Mouse (Mus musculus) thymus, postnatal 25 days (tissue): ENCODE measurements around the gene Thsd4.

Source experiments
- DNase-seq: peaks from one replicate; pipeline ENCODE4 v3.0.0; 2022

Gene Thsd4

GRCm38 (mm10) chr9:60454406-60455076, 67.3 kb downstream of the Thsd4 start:
- DNase-seq, result no peak

GRCm38 (mm10) chr9:60449498-60449897, 72.3 kb downstream of the Thsd4 start:
- no peak for DNase-seq

DNA sequence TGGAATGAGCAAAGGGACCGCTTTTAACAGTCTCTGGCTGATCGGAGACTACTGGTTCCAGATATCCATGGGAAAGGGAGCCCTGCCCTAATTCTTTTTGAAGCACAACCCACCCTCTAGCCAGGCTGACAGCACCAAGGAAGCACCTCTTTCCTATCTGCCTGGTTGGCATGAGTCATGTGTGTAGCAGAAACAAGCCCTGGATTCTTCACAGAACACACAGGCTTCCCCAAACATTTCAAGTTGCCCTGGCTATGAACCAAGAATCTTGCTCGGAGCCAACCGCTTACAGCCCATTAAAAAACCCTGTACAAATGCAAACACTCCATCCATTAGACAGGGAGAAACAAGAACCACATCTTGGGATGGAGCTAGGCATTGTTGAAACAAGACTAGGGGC, 76.0 kb downstream of the Thsd4 start:
- DNase-seq, result no peak

GRCm38 (mm10) chr9:60441274-60441902, 80.5 kb downstream of the Thsd4 start:
- DNase-seq, result no peak

- no peak for DNase-seq
These were observed 81.3 kb downstream of the Thsd4 start for GRCm38 (mm10) chr9:60440506-60440905.

GRCm38 (mm10) chr9:60436246-60436645, 85.6 kb downstream of the Thsd4 start:
- DNase-seq, result no peak

GRCm38 (mm10) chr9:60434093-60434492, 87.8 kb downstream of the Thsd4 start:
- DNase-seq, result no peak

DNA sequence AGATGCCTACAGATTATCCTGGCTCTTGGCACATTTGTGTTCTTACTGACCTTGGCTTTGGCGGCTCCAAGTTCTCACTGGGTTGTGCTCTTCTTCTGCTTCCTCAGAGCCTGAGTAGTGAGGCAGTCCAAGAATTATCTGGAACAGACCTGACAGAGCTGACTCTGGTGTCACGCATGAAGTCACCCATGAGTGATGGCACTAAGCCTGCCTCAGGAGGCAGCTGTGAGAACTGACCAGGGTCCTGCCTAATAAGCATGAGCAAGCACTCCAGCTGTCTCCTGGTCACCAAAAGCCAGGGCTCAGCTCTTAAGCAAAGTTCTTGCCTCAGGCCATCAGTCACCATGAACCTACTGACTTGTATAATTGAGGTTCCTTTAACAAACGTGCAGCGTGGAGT, 89.9 kb downstream of the Thsd4 start:
- no peak for DNase-seq

GRCm38 (mm10) chr9:60430017-60430416, 91.8 kb downstream of the Thsd4 start:
- no peak for DNase-seq

GRCm38 (mm10) chr9:60414076-60414755, 107.6 kb downstream of the Thsd4 start:
- DNase-seq, result no peak

DNA sequence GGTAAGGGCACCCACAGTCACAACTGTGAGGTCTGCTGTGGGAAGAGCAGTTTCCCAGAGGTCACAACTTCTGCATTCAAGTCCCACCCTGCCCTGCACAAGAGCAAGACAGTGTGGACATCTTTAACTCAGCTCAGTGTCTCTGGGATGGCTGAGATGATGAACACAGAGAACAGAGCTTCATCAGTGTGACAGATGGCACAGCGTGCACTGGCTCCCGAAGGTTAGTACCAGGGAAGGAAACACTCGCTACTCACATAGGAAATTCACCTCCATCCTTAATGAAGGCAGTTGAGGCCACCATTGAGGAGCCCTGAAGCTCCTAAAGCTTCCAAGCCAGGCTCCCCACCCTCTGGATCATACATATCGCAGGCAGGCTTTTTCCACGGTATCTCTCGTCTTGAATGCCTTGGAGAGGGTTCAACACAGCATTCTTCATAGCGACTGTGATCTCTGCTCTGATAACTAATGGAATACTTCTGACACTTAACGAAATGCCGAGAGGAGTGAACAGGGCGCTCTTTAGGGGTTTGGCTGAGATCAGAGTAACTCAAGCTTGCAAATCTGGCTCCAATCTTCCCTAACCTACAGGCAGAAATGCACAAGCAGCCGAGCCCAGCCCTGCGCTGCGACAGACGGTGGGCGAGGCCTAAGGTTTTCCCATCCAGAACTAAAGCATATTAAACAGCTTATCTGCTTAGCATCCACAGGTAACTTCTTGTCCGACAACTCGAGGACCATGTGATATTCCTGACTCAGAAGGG, 110.8 kb downstream of the Thsd4 start:
- DNase-seq, result no peak

DNA sequence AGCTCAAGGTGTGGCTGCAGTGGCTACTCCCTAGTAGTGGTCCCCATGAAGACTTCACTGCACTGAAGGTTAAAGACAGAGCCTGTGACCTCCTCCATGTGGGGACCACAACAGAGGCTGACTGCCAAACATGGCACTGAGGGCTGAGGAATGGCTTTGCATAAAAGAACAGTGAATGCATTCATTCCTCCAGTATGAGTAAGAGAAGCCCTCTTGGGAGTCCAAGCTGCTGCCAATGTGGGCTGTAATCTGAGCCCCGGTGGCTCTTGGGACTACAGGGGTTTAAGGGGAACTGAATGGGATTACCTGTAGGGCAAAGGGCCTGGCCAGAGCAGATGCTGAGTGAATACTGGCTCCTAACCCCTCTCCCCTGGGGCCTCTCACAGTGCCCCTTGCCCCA, 114.5 kb downstream of the Thsd4 start:
- DNase-seq, result no peak

DNA sequence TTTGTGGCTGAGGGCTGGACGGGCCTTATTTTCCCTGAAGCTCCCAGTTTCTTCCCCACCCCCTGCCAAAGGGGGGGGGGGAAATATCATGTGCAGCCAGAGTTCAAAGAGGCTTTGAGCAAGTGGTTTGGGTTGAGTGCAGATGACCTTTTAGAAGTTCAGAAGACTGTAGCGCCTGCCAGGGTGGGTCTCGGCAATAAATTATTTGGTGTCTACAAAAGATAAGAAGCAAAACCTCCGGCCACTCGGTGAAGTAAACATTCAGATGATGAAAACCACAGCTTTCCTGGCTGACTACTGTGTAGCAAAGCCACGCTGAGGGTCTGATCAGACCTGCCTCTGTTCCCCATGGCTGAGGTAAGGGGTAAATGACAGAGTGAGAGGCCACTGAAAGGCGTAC, 116.1 kb downstream of the Thsd4 start:
- no peak for DNase-seq

GRCm38 (mm10) chr9:60402681-60403080, 119.2 kb downstream of the Thsd4 start:
- DNase-seq, result no peak

DNA sequence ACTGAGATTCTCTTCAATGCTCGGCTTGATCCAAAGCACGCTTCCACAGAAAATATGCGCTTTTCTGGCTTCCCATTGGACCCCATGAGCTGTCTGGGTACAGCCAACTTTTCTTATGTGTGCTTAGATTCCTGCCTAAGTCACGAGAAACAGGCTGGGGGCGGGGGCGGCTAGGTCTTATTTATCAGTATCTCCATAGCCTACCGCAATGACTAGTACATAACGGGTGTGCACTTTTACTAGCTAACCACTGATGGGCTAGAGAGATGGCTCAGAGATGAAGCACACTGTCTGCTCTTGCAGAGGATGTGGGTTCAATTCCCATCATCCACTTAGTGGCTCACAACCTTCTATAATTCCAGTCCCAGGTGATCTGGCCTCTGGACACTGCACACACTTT, 121.8 kb downstream of the Thsd4 start:
- no peak for DNase-seq

- no peak for DNase-seq
These were observed 123.8 kb downstream of the Thsd4 start for GRCm38 (mm10) chr9:60398073-60398472.

- DNase-seq, result no peak
These were observed 125.8 kb downstream of the Thsd4 start for GRCm38 (mm10) chr9:60396096-60396495.

GRCm38 (mm10) chr9:60392916-60393315, 128.9 kb downstream of the Thsd4 start:
- no peak for DNase-seq

DNA sequence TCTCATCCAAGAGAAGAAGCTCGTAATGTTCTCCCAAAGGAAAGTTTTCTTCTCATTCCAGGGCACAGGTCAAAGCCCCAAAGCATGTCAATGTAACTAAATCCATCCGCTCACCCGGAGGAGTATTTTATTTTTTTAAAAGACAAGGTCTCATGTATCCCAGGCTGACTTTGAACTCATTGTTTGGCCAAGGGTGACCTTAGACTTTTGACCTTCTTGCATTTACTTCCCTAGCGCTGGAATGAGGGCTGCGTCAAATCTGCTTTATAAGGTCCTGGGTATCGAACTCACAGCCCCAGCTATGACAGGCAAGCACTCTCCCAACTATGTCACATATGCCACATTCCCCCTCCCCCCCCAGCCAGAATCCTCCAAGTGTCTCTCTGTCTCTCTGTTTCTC, 137.1 kb downstream of the Thsd4 start:
- no peak for DNase-seq

GRCm38 (mm10) chr9:60382941-60383340, 138.9 kb downstream of the Thsd4 start:
- DNase-seq, result no peak

- no peak for DNase-seq
These were observed 139.3 kb downstream of the Thsd4 start for GRCm38 (mm10) chr9:60382526-60382925.

DNA sequence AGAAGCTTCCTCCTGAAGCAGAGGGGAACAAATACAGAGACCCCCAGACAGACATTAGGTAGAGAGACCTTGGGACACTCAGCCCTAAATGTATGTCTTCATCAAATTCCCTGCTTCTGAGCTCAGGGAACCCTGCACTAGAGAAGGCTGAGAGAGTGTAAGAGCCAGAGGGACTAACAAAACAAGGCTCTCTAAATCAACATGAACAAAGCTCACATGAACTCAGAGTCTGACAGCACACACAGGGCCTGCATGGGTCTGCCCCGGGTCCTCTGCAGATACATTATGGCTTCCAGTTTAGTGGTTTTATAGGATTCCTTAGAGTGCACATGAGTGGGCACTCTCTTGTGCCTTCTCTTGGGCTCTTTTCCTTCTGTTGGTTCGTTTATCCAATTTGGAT, 140.8 kb downstream of the Thsd4 start:
- DNase-seq, result no peak

DNA sequence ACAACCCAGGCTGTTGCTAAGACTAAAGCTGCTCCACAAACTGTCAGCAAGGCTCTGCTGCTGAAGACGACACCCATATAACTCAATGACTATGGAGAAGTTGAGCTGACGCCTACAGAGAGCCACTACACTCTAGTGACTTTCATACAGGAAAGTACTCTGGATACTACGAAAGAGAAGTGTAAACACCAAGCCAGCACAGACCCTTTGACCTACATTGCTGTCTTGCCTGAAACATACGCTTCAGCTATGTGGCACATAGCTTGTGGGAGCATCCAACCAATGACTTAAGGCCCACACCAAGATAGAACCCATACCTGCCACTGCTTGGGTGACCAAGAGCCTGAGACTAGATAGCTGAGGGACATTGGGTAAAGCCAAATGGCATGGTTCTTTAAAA, 141.3 kb downstream of the Thsd4 start:
- no peak for DNase-seq

DNA sequence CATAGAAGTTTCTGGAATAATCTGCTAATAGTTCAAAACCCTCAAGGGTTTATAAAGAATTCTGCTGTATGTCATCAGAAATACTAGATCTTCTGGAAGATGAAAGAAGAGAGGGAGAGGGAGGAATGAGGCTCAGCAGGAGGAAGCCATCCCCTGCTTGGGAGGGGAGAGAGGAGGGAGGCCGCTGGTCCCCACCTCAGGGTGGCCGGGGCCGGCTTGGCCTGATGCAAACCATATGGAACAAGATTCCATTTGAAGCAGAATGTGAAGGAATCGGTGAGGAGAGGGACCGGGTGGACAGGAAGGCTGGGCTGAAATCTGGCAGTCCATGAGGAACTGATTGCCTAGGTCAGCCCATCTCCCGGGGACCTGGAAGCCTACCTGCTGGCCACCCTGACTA, 143.6 kb downstream of the Thsd4 start:
- DNase-seq, result no peak
